Mouse (Mus musculus): ENCODE measurements around the gene Chst1.

DNA sequence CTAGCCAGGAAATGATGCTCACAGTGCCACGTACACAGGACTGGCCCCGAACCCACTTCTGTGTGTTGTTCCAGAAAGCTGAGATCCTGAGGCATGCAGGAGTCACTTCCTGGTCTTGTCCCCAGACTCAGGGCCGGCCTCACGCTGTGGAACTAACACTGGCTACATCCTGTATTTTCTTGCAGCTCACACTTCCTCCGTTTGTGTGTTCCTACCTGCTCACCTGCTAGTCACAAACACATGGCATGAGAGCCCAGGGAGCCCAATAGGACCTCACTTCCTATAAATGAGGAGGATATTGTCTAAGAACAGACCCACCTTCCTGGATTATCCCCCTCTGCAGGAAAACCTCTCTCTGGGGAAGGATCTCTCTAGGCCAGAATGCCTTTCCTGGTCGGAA lies 18.5 kb downstream of the Chst1 start:
- TF ChIP-seq TAL1 (IDR thresholded peaks at IDR 0.05; ENCODE audit: low read length), result no peak
- TF ChIP-seq GATA1 (IDR thresholded peaks at IDR 0.05; ENCODE audit: low read length), result no peak
